Mouse (Mus musculus) retina, postnatal 1 day (tissue): Measurements from ENCODE around the gene Plac1.

Source experiments
- DNase-seq: peaks from one replicate; pipeline ENCODE4 v3.0.0-alpha.2; 2012

The Plac1 gene

DNA sequence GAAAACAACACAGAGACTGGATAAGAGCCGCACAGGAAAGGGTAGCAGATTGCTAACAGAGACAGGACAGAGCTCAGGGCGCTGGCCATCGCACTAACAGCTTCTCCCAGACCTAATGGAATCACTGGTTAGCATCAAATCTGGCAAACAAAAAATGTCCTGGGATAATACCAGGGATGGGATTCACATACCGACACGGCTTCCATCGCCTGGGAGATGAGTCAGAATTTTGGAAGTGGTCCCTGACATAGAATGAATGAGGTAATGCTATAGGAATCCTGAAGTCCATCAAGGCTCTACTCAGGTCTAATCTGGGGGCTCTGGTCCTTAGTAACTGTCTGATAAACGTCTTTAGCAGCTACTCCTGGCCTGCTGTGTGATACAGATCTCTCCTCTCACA is 140.0 kb downstream of the Plac1 start:
- no peak for DNase-seq

DNA sequence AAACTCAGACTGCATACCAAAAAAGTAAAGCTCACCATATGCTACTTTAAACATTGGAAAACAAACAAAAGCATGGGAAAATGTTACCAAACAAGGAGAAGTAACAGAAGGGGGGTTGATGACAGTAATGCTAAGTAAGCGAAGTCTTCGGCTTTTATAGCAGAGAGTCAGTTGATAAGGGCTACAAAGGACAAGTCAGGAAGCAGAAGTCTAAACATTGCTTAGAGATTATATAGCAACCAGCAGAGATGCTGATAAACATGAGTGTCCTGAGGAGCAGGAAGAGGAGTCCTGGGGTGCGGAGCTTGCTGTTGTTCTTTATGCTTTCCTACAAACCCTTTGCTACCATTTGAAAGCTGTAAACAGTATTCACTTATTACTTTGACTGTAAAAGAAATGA is 140.6 kb downstream of the Plac1 start:
- no peak for DNase-seq

DNA sequence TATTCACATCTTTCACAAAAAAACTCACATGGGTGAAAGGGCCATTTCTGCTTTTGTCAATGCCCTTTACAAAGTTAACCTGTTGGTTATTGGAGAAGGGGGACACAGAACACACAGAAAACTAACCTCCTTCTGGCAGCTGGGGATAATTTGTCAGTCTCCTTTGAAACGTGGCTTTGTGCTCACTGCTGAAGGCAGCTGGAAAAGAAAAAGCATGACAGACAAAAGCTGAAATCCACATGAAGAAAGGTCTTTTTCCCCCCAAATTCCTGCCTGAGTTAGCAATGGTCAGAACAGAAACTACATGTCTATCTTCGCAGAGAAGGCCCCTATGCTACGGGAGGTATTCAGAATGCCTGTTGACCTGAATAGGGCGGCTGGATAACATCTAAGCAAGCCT is 141.6 kb downstream of the Plac1 start:
- DNase-seq, result no peak

DNA sequence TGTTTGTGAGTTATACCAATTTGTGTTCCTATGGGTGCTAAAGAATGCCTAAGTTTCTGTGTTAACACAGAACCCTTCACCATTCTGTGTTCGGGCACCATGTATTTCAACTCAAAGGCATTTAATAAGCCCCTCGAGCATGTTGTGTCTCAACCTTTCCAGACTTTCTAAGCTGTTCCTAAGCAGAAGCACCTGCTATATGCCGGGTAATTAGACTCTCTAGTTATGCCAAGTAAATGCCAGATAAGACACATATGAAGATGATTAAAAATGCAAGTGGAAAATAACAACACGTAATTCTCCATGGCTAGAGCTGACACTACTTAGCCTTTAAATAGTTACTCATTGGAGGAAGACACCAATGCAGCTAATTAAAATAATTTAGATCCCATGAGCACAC is 142.1 kb downstream of the Plac1 start:
- DNase-seq, result no peak

DNA sequence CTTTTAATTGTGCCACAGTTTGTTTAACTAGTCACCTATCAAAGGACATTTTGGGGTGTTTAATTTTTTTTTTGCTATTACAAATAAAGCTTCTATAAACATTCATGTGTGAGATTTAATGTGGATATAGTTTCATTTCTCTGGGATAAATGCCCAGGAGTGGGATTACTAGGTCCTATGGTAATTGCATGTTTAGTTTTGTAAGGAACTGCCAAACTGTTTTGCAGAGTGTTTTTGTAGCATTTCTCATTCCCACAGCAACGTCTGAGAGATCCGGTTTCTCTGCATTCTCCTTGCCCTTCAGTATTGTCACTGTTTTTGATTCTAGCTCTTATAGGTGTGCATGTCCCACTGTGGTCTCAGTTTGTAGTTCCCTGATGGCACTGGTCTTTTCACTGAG is 146.5 kb downstream of the Plac1 start:
- DNase-seq, result no peak

DNA sequence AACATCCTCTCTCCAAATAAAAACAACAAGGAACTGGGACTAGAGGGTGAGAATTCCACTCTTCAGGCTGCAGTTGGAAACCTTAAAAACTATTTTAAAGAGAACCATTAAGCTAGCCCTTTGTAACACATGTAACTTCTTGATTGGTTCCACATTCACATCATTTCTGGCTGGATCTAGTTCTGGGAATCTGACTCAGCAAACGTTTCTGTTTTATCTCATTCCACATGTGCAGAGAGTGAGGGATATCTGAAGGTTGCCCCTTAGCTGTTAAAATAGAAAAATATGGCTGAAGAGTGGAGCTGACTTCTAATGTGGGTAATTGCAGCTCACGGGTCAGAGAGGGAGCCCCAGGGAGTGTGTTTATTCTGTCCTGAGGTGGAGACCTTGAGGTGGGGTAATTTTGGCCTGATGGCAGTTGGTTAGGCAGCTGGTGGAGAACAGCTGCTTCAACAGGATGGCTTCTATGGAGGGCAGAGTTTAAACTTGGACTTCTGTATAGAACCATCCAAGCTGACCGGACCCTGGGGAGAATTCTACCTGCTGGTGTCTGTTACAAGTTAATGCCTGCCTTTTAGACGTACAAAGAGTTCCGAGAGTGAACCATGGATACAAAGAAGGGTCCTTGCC is 151.1 kb downstream of the Plac1 start:
- DNase-seq, result no peak

DNA sequence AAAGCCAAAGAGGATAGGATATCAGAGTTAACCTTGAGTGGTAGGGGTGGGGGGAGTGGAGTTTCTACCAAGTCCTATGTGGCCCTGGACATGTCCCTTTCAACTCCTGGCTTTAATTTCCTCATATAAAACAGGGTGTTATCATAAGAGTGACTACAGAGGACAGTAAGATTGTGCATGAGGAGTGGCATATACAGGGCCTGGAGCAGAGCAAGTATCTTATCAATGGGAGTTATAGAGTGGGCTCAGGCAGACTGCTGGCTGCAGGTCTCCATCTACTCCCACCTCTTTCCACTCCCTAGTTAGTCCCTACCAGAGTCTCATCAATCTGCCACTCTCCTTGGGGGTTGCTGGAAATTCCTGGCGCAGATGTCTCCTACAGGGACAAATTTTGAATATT is 152.7 kb downstream of the Plac1 start:
- DNase-seq, result no peak

DNA sequence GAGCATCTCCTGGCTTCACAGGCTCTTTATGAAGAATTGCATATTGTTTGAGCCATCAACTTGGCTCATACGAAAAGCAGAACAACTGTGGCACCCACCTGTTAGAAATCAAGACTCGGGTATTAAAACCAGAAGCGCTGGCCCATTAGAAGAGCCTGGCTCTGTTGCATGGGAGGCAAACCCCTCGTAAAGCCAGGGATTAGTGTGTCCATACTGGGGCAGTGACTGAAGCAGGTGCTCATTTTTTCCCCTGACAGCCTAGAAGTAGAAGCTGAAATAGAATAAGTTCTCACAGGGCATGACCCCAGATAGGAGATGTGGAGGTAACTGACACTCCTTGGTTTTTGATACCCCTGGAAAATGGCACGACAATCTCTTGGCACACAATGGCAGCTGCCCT is 154.4 kb downstream of the Plac1 start:
- DNase-seq, result no peak

DNA sequence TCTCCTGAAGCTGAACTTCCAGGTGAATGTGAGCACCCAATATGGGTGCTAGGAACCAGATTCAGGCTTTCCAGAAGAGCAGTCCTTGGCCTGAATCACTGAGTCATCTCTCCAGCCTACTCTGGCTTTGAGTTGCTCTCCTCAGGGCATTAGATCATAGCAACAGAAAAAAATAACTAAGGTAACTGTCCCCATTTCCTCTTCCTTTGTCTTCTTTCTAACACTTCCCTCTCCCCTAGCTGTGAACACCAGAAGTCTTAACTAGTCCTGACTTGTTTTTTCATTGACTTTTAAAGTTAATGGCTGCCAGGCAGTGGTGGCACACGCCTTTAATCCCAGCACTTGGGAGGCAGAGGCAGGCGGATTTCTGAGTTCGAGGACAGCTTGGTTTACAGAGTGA is 175.5 kb downstream of the Plac1 start:
- DNase-seq, result no peak

DNA sequence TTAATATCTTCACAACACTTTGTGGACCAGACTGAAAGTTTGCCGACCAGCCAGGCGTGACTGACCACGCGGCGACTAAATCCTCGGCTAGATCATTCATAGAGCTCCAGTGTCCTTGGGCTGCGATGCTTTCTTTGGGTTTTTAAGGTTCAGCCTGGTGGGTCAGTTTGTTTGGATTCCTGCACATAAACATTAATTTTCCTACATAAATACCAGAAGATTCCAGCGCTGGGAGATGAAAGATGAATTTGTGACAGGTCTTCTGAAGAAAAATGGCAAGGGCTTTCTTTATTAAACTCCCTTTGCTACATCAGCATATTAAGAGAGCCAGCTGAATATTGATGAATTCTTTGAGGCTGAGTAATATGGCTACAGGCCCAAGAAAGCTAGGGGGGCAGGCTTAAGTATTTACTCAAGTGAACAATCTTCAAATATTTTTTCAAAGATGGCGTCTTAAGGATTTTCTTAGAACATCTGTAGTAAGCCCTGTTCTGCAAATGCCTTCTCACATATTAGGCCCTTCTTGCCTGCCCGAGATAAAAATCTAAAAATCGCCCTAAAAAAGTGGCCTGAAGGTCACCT is 180.4 kb downstream of the Plac1 start:
- no peak for DNase-seq

DNA sequence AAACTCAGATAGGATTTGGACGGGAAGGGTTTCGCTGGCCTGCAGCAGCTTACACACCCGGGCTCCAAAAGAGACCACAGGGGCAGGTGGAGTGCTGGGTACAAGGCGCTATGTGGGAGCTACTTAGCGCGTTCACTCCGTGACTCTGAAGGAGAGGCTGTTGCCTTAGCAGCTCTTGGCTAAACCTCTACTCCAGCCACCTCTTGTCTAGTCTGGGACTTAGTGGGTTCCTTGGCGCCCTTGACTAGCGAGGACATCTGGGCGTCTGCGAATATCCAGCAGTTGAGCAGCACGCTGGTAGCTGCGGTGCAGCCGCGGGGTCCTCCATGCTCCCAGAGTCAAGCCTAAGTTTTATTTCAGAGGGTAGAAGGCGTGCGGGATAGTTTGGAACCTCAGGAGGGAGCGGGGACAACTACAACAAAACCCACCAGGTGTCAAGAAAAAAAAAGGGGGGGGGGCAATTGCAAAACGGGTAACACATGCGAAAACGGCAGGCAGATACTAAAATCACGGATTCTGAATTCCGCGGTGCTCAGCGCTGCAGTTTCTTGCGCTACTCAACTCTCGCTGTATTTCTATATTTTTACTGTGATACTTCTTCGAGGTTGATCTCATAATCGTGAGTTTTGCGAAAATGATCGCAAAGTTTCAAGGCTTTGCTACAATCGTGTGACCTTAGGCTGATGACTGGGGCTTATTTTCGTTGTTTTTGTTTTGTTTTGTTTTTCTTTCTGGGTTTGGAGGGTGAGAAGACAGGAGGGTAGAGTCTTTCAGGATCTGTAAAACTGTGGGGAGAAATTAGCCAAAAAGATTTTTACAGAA is 181.2 kb downstream of the Plac1 start:
- DNase-seq, result peak; percentile 47

DNA sequence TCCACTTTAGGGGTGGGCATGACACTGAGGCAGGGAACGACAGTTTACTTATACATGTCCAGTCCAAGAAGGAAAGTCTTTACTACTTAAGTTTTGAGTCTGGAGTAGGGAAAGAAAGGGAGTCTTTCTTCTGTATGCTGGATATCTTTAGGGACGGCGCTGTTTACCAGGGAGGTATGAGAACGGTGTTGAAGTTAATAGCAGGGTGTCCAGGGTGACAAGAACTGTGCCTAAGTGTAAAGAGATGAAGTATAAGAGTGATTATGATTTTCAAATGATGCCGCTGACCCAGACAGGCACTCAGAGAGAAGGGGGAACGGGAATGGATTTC is 182.2 kb downstream of the Plac1 start:
- no peak for DNase-seq

DNA sequence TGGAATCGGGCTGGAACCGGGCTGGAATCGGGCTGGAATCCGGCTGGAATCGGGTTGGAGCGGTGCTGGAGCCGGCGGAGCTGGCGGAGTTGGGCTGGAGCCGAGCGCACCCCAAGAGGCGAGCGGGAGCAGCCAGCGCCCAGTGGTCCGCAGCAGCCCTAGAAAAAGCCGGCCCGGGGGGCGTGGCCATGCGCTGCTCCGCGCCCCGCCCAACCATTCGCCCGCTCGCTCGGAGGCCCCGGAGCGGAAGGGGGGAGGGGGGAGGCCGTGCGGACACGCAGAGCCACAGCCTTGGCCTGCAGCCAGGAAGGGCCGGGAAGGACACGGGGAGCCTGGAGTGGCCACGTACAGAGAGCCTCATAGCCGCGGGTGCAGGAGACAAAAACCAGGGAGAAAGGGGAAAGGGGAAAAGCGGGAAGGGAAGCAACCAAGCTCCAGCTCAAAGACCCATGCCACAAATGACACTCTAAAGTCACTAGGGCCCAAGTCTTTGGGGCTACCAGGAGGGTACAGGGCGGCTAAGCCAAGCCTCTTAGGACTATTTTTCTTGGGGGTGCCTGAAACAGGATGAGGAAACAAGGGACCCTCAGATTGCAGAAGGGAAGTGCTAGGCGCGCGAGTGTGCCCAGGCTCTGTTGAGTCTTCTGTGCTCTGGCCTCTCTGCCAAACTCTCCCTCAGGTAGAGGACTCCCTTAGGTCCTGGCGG is 182.7 kb downstream of the Plac1 start:
- DNase-seq, result peak; percentile 89

DNA sequence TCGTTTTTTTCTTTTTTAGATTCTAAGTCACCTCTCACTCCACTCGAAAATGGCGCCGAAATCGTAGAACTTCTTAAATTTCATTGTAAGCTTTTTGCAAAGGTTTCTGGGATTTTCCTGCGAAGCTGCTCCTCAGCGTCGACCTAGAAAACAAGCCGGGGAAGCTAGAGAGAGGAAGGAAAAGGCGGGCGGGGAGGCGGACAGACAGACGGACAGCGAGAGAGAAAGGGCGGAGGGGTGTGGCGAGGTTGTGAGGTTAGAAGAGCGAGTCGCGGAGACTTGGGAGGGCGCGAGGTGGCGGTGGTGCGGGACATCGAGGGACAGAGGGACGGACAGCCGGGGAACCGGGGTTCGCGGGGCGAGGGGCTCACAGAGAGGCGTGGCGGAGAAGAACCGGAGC is 183.3 kb downstream of the Plac1 start:
- peak; percentile 60 for DNase-seq

DNA sequence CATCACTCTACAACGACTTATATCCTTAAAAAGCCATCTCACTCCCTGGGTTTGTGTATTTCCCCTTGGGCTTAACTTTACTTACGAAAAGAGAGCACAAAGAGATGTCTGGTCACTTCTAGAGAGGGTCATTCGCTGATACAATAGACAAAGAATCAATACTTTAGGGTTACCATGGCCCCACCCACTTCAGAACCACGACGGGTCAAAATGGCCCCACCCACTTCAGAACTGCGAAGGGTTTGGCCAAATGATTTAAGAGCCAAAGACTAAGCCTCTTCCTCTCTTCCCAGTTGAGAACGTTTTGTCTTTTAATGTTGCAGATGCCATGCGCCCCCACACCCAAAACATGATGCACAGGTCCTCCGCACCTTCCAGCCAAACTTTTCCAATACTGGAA is 184.1 kb downstream of the Plac1 start:
- DNase-seq, result no peak

DNA sequence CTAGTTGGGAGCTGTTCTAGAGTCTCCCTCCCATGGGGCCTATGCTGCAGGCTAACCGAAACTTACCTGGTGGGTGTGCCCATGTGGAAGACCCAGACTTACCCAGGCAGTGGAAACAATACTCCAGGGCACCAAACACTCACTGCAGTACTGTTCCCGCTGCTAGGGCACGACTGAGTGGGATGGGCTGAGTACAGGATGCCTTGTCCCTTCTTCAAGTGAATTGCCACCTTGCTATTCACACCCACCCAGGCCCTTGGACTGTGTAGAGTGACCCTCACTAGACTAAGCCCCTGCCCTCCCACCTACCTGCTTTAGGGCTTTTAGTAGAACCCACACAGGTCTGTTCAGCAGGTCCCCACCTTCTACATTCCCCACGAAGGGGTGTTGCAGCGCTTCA is 186.0 kb downstream of the Plac1 start:
- DNase-seq, result no peak

DNA sequence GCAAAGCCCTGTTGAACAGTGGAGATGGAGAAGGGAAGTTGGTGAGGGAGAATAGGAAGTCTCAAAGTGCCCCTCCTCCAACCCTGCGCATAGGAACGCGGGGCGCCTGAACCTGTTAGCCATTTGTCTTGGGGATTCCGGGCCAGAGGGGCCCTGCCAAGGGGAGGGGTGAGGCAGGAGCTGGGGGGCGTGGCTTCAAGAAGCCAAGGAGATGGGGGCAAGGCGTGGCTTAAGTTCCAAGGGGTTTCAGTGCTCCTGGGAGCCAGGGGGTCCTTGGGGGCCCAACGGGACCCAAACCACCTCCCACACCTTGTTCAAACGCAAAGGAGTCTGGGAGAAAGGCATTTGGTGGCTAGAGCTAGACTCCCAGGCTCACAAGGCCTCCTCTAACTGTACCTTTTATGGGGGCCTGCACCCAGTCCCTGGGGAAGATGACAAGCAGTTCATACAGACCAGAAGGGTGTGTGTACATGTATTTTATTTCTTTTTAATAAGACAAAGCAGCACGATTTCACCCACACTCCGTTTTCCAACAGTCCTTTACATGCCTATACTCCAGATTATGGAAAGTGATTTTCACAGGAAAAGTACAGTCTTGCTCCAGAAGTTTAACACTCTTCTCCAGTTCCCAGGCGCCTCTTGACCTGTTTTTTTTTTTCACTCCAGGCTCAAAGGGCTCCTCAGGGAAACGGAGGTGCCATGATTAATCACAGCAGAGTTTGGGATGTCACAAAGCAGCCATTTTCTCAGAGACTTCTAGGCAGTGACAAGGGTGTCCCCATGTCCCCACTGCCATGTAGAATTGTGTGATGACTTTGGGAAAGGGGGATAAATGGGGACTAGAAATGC is 187.0 kb downstream of the Plac1 start:
- peak; percentile 58 for DNase-seq

DNA sequence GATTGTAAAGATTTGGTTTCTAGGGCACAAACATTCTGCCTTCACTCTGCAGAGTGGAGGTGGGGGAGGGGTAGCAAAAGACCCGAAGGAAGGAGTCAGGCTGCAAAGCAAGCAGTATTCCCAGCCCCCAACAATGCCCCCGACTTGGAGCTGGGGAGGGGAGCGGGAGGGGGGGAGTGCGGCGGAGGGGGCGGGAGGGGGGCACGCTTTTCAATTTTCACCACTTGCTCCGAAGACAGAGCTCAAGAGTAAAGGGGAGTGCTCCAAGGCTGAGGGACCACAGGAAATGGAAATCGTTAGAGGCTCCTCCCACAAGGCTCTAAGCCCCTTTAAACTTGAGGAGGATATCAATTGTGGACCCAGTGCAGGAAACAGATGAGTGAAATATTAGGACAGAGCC is 189.6 kb downstream of the Plac1 start:
- peak; percentile 27 for DNase-seq

DNA sequence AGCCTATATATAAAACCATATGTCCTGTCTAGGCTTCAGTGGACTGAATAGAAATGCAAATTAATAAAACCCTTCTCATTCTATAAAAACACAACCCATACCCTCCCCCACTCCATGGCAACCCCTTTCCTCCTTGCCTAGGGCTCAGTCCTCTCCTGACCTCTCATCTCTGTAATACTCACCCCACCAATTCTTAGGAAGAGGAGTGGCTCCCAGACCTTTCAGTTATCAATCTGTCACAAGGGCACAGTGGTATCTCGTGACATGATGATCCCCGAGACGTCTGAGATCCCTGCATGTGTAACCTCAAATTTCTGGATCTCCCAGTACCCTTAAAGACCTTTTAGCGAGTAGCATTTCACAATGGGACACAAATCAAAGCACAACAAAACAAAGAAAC is 190.7 kb downstream of the Plac1 start:
- no peak for DNase-seq

DNA sequence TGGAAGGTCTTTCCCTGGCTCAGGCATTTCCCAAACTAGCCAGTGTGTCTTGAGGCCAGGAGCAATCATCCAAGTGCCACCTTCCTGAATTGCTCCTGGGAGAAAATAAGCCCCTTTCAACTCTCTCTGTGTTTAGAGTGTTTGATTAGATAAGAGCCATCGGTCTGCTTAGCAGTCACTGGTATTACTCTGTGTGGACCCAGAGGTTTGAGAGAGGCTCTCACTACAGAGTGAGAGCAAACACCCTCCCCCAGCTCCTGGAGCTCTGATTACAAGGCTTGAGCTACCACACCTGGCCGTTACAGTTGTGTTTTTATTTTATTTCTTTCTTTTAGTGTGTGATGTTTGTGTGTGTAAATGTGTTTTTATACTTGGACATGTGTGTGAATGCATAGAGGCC is 193.0 kb downstream of the Plac1 start:
- DNase-seq, result no peak

DNA sequence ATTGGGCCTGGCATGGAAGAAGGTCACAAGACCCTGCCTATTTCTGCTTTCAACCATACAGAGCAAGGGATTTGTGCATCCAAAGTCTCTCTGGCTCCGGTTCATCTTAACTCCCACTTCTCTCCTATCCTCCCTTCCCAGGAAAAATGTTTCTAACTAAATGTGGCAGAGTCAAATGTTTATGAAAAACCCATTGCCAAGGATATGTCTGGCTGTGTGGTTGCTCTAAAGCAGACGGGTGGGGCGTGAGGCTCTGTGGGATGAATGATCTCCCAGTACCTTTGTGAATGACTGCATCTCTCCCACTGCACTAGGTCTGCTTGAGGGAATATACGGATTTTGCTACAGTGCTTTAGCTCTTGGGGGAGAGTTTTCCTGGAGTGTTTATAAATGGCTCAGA is 193.9 kb downstream of the Plac1 start:
- no peak for DNase-seq

DNA sequence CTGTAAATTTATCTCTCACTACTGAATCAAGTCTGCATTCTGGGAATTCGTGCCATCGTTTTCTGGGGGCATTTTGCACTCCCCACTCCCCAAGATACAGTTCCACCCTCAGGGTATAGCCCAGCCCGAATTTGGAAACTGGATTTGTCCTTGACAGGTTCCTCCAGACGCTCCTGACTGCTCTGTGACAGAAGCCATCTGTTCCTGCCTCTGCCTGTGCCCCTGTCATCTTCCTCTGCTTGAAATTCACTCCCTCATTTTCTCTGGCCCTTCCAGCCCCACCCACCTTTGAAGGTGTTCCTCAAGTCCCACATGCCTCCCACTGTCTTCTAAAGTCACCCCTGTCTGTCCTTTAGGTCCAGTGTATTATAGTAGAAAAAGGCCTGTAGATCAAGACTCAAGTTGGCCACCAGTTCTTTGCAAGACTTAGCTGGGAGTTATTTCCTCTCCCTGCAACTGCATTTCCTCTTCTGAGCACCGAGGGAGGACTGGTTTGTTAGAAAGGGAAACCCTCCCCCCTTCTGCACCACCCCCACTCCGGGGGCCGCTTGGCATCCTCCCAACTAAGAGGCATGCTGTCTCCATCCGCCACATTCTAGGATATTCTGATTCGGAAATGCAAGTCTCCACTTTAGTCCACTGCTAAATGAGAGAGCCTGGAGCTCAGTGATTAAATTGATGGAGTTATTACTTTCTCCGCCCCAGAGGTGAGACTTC is 194.6 kb downstream of the Plac1 start:
- no peak for DNase-seq
